Mouse (Mus musculus) kidney, postnatal 0 days (tissue): ENCODE data around the gene Cc2d2b. TPM values are rescaled to one million over a fixed set of nuclear protein-coding genes. Genes with fewer than 3 reads are reported as not detected.

ENCODE experiments used
- ATAC-seq: fragments of 200-750 bp; cut with Nextera tagmentation; replicated peaks from 2 replicates; pipeline ENCODE4 v1.8.0; 2017; ENCODE audit warnings: low read depth, moderate number of reproducible peaks, moderate TSS enrichment, moderate library complexity; ENCODE audit not compliant: low FRiP score
- DNase-seq: peaks from one replicate; pipeline ENCODE4 v3.0.0-alpha.2; 2016; ENCODE audit warnings: low spot score
- H3K27ac ChIP-seq: fragments of 300-500 bp; sonication (generic); 2 replicates; pipeline ENCODE4 v1.5.1; 2014; ENCODE audit warnings: mild to moderate bottlenecking
- H3K27me3 ChIP-seq: fragments of 300-500 bp; sonication (generic); 2 replicates; pipeline ENCODE4 v1.6.1; 2014; ENCODE audit warnings: low read length, mixed read lengths; ENCODE audit not compliant: insufficient read depth
- H3K36me3 ChIP-seq: fragments of 300-500 bp; sonication (generic); 2 replicates; pipeline ENCODE4 v1.6.1; 2014; ENCODE audit warnings: low read length, mixed read lengths; ENCODE audit not compliant: insufficient read depth
- H3K4me1 ChIP-seq: fragments of 300-500 bp; sonication (generic); replicated peaks from 2 replicates; pipeline ENCODE4 v1.6.1; 2014; ENCODE audit warnings: antibody characterized with exemption, low read length, mixed read lengths; ENCODE audit not compliant: insufficient read depth
- H3K4me2 ChIP-seq: fragments of 300-500 bp; sonication (generic); 2 replicates; pipeline ENCODE4 v1.6.1; 2014; ENCODE audit warnings: mild to moderate bottlenecking, low read length, moderate library complexity, mixed read lengths
- H3K4me3 ChIP-seq: fragments of 300-500 bp; sonication (generic); replicated peaks from 2 replicates; pipeline ENCODE4 v1.5.1; 2014; ENCODE audit warnings: low read depth, low read length
- H3K9ac ChIP-seq: fragments of 300-500 bp; sonication (generic); 2 replicates; pipeline ENCODE4 v1.6.1; 2014; ENCODE audit warnings: low read depth, low read length
- H3K9me3 ChIP-seq: fragments of 300-500 bp; sonication (generic); replicated peaks from 2 replicates; pipeline ENCODE4 v1.6.1; 2016; ENCODE audit warnings: low read length, inconsistent platforms, mixed read lengths
- CTCF ChIP-seq: IDR thresholded peaks from 2 replicates; pipeline ENCODE4 v1.5.1; 2016; ENCODE audit warnings: antibody characterized with exemption, low read depth, mild to moderate bottlenecking, moderate library complexity
- WGBS: fragments of 180-500 bp; shearing (Covaris S2); extraction: QIAGEN DNeasy Blood & Tissue Kit; methylation state at CpG from one replicate; pipeline ENCODE4 v1.1.7; 2014; 5-methylcytosine and 5-hydroxymethylcytosine counted together
- polyA plus RNA-seq: library from polyadenylated mRNA; unstranded; fragments of >200 nt; fragmentation: Nextera tagmentation; extraction: Ambion mirVana; gene quantifications from 2 replicates; pipeline ENCODE4 v1.2.1, GENCODE M21; 2015

The Cc2d2b gene
- polyA plus RNA-seq: 0.11 TPM in 1 of 2 replicates, not detected in the other

- Histone ChIP-seq H3K27me3 (no peaks in the 10 kb centered on the region), H3K4me2 (no peak within 1 kb of the TSS), H3K36me3 (no peaks in the 10 kb centered on the region), H3K4me3 (no peak within 1 kb of the TSS), H3K9me3 (no peaks in the 10 kb centered on the region), H3K9ac (no peak within 1 kb of the TSS), H3K4me1 (no peaks in the 10 kb centered on the region), H3K27ac (no peak within 1 kb of the TSS)
- ATAC-seq: no peak
- 80% methylated on average over 17 of the region's 17 CpGs for WGBS
- no peak for TF ChIP-seq CTCF
- DNase-seq: no peak
Measured at GRCm38 (mm10) chr19:40748559-40748958, at the start of gene Cc2d2b. TSS of gene Cc2d2b (plus strand) at chr19:40748753.

DNA sequence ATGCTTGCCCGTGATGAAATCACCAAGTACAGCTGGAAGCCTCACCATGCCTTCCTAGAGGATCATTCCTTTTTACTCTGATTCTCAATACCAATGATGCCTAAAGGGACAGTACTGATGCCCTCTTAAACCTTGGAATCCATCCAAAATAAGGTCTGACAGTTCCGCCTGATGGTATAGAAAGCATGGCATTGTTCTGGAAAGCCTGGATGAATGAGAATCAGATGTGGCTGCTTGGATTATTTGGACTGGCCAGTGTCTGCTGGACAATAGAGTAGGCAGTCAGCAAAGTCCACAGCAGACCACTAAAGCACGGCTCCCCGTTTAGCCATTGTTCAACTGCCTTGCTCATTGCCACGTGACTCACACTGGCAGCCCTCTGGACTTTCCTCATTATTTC, 48.7 kb upstream of the Cc2d2b start:
- Histone ChIP-seq H3K4me2 (no peak overlapping the region), H3K27me3 (no peaks in the 10 kb centered on the region), H3K36me3 (no peaks in the 10 kb centered on the region), H3K27ac (no peak overlapping the region), H3K4me1 (no peaks in the 10 kb centered on the region), H3K9me3 (no peaks in the 10 kb centered on the region), H3K4me3 (no peak overlapping the region), H3K9ac (no peak overlapping the region)
- ATAC-seq (no peak), DNase-seq (no peak)
- TF ChIP-seq CTCF: no peak
- 85% methylated on average over 5 of the region's 5 CpGs for WGBS

DNA sequence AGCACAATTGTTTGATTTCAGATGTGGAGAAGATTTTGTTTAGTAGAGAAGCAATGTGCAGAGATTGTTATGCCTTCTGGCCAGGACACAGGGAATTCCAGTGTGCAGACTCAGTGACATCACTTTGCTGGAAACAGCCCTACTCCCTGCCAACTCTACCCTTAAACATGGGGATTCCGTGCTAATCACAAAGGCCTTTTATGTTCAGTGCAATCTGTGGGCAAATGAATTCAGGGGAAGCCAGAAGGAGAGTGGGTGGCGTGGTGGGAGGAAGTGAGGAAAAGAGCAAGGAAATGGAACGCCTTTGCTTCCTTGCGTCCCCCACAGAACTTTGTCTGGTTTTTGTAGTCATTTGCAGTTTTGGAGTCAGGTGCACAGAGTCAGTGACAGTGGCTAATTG, 46.1 kb upstream of the Cc2d2b start:
- no peak for DNase-seq

GRCm38 (mm10) chr19:40712889-40713628, 35.5 kb upstream of the Cc2d2b start:
- 82% methylated on average over 15 of the region's 16 CpGs for WGBS

More for the DNA sequence above, 46.1 kb upstream of the Cc2d2b start:
- no peak for ATAC-seq
- H3K9ac ChIP-seq: no peak overlapping the region
- no peaks in the 10 kb centered on the region for H3K9me3 ChIP-seq
- H3K4me3 ChIP-seq: no peak overlapping the region
- no peaks in the 10 kb centered on the region for H3K4me1 ChIP-seq
- WGBS: 54% methylated on average over 4 of the region's 4 CpGs
- H3K27ac ChIP-seq: no peak overlapping the region
- no peaks in the 10 kb centered on the region for H3K27me3 ChIP-seq
- no peaks in the 10 kb centered on the region for H3K36me3 ChIP-seq
- no peak overlapping the region for H3K4me2 ChIP-seq
- TF ChIP-seq CTCF: no peak

GRCm38 (mm10) chr19:40714700-40715099, 33.9 kb upstream of the Cc2d2b start:
- no peak for TF ChIP-seq CTCF
- no peaks in the 10 kb centered on the region for H3K36me3 ChIP-seq
- H3K4me1 ChIP-seq: no peaks in the 10 kb centered on the region
- H3K27me3 ChIP-seq: no peaks in the 10 kb centered on the region
- H3K27ac ChIP-seq: no peak overlapping the region
- ATAC-seq: no peak
- DNase-seq: no peak
- no peak overlapping the region for H3K4me2 ChIP-seq
- no peak overlapping the region for H3K4me3 ChIP-seq
- WGBS: 54% methylated on average over 5 of the region's 5 CpGs
- H3K9me3 ChIP-seq: no peaks in the 10 kb centered on the region
- no peak overlapping the region for H3K9ac ChIP-seq

More at GRCm38 (mm10) chr19:40712889-40713628, 35.5 kb upstream of the Cc2d2b start:
- Histone ChIP-seq H3K4me1 (no peaks in the 10 kb centered on the region), H3K9me3 (no peaks in the 10 kb centered on the region), H3K27ac (no peak overlapping the region), H3K4me2 (no peak overlapping the region), H3K27me3 (no peaks in the 10 kb centered on the region), H3K4me3 (no peak overlapping the region), H3K9ac (no peak overlapping the region), H3K36me3 (no peaks in the 10 kb centered on the region)
- DNase-seq (no peak), ATAC-seq (no peak)
- TF ChIP-seq CTCF: no peak

DNA sequence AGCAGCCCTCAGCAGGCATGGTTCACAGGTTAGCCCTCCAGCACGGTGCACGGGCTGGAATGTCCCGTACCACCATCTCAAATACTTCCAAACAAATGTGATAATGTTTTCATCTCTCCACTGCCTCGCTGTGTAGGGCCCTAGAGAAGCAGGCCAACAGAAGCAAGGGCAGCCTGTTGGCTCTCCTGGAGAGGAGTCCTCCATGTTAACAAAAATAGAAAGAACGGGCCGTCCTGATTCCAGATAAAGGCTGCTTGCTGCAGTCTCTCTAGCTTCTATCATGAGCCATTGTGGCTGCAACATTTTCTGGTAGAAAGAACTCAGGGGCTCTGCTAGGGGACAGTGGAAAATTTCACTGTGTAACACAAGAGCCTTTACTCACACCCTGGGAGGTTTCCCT, 31.6 kb upstream of the Cc2d2b start:
- no peak overlapping the region for H3K9ac ChIP-seq
- WGBS: 79% methylated on average over 6 of the region's 6 CpGs
- no peaks in the 10 kb centered on the region for H3K4me1 ChIP-seq
- H3K4me2 ChIP-seq: no peak overlapping the region
- H3K27me3 ChIP-seq: no peaks in the 10 kb centered on the region
- H3K36me3 ChIP-seq: no peaks in the 10 kb centered on the region
- DNase-seq (no peak), ATAC-seq (no peak)
- H3K9me3 ChIP-seq: no peaks in the 10 kb centered on the region
- H3K27ac ChIP-seq: no peak overlapping the region
- no peak for TF ChIP-seq CTCF
- H3K4me3 ChIP-seq: no peak overlapping the region
